Mouse (Mus musculus): ENCODE results near the gene Akap7. TPM values are rescaled to one million over a fixed set of nuclear protein-coding genes. Genes with fewer than 3 reads are reported as not detected.

The Akap7 gene
- polyA plus RNA-seq, 1 experiment from 2014 or later: 19.8 TPM

DNA sequence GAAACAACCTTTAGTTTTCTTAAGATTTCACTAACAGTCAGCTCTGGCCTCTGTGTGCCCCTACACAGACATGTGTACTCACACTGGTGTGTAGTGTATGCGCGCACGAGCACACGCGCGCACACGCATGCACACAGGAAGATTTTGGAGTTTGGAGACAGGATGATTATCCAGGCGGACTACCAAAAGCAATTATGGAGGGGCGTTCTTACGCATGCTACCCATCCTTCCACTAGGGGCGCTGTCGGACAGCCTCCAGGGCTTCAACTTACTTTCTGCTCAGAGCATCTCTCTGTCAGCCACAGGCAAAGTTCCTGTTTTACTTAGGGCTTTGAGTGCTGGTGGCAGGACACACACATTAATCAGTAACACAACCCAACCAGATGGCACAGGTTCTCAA is 57.6 kb downstream of the Akap7 start:
- H3K27ac ChIP-seq: no peak overlapping the region

DNA sequence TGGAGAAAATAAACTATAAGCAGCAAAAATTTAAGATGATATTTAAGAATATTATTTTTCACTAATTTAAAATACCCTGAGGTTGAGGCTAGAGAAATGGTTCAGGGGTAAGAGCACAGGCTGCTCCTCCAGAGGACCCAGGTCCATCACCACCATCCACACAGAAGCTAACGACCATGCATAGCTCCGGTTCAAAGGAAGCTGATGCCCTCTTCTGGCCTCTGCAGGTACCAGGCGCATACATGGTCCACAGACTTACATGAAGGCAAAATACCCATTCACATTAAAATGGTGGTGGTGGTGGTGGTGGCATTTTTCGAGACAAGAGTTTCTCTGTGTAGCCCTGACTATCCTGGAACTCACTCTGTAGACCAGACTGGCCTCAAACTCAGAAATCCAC is 61.5 kb downstream of the Akap7 start:
- ATAC-seq (ENCODE audit: insufficient number of reproducible peaks, insufficient read depth, low FRiP score, low TSS enrichment, low read depth): no peak
- H3K4me2 ChIP-seq: no peak overlapping the region
- no peaks in the 10 kb centered on the region for H3K27me3 ChIP-seq
- no peaks in the 10 kb centered on the region for H3K36me3 ChIP-seq
- WGBS: 59% methylated on average over 4 of the region's 4 CpGs
- no peaks in the 10 kb centered on the region for H3K9me3 ChIP-seq
- H3K4me1 ChIP-seq: no peaks in the 10 kb centered on the region
- no peak overlapping the region for H3K27ac ChIP-seq
- no peak overlapping the region for H3K9ac ChIP-seq
- no peak overlapping the region for H3K4me3 ChIP-seq

More for the DNA sequence above, 57.6 kb downstream of the Akap7 start:
- Histone ChIP-seq H3K9me3 (no peaks in the 10 kb centered on the region), H3K4me1 (no peaks in the 10 kb centered on the region), H3K36me3 (0 out of 2 replicates have a peak, but pooled peaks cover 4% of the 10 kb centered on the region), H3K4me3 (no peak overlapping the region), H3K27me3 (no peaks in the 10 kb centered on the region), H3K9ac (no peak overlapping the region), H3K4me2 (no peak overlapping the region)
- no peak for ATAC-seq (ENCODE audit: insufficient number of reproducible peaks, insufficient read depth, low FRiP score, low TSS enrichment, low read depth)
- 45% methylated on average over 12 of the region's 12 CpGs for WGBS

DNA sequence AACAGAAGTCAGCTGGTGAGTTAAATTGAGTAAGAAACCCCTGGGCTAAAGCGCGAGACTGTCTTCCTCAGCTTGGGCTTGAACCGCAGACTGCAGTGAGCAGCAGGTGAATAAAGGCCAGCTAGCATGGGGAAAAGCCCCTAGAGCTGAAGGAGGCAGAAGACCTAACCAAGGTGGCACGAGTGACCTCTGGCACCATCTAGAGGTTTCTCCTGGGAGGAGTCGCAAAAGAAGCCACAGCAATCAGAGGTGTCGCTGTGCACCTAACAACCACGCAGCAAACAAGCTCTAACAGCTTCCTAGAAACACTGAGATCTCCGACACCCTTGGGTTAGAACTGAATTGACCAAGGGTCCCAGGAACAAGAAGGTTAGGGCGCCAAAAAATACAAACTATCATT is 68.5 kb downstream of the Akap7 start:
- no peak overlapping the region for H3K4me3 ChIP-seq
- ATAC-seq (ENCODE audit: insufficient number of reproducible peaks, insufficient read depth, low FRiP score, low TSS enrichment, low read depth): no peak
- no peak overlapping the region for H3K4me2 ChIP-seq
- H3K27me3 ChIP-seq: no peaks in the 10 kb centered on the region
- no peak overlapping the region for H3K27ac ChIP-seq
- no peaks in the 10 kb centered on the region for H3K4me1 ChIP-seq
- H3K36me3 ChIP-seq: no peaks in the 10 kb centered on the region
- no peaks in the 10 kb centered on the region for H3K9me3 ChIP-seq
- H3K9ac ChIP-seq: no peak overlapping the region
- WGBS: 24% methylated on average over 9 of the region's 9 CpGs

DNA sequence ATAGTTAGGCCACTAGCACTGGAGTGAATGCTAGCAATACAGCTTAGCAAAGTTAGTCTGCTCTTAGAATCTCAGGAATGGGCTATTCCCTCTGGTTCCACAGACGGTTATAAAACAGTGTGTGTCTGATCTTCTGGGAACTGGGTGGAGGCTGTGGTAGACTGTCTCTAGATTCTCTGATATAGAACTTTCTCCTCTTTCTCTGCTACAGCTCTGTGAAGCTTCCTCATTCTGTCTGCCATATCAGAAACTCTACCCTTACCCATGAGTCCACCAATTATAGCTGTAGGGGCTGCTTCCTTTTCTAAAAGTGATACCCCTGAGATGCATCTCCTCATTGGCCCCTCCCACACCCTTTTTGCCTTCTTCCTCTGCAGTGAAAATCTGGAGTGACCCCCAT is 73.6 kb downstream of the Akap7 start:
- no peaks in the 10 kb centered on the region for H3K27me3 ChIP-seq
- no peak overlapping the region for H3K4me3 ChIP-seq
- H3K4me2 ChIP-seq: no peak overlapping the region
- ATAC-seq (ENCODE audit: insufficient number of reproducible peaks, insufficient read depth, low FRiP score, low TSS enrichment, low read depth): no peak
- WGBS: 66% methylated on average over 1 of the region's 1 CpGs
- peaks cover 16% of the 10 kb centered on the region for H3K4me1 ChIP-seq
- H3K9ac ChIP-seq: no peak overlapping the region
- no peak overlapping the region for H3K27ac ChIP-seq
- H3K36me3 ChIP-seq: no peaks in the 10 kb centered on the region
- no peaks in the 10 kb centered on the region for H3K9me3 ChIP-seq

DNA sequence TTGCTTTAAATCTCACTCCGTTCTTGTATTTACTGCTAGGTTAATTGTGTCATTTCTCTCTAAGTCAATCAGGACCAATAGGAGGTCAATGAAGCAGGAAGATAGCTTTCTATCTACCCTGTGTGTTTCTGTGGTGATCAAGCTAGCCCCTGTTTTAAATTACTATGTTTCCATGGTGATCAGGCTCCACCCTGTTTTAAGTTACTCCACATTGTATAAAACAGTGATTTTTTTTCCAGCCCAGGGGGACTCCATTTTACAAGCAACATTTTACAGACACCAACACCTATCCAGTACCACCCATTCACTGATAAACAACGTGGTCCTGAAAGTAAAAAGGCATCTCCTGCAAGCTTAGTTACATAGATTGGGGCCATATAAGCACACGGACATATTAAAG is 75.0 kb downstream of the Akap7 start:
- Histone ChIP-seq H3K27me3 (no peaks in the 10 kb centered on the region), H3K36me3 (no peaks in the 10 kb centered on the region), H3K9ac (no peak overlapping the region), H3K4me1 (peaks cover 16% of the 10 kb centered on the region), H3K4me3 (no peak overlapping the region), H3K4me2 (no peak overlapping the region), H3K27ac (no peak overlapping the region), H3K9me3 (no peaks in the 10 kb centered on the region)
- WGBS: 44% methylated on average over 3 of the region's 3 CpGs
- ATAC-seq (ENCODE audit: insufficient number of reproducible peaks, insufficient read depth, low FRiP score, low TSS enrichment, low read depth): no peak

DNA sequence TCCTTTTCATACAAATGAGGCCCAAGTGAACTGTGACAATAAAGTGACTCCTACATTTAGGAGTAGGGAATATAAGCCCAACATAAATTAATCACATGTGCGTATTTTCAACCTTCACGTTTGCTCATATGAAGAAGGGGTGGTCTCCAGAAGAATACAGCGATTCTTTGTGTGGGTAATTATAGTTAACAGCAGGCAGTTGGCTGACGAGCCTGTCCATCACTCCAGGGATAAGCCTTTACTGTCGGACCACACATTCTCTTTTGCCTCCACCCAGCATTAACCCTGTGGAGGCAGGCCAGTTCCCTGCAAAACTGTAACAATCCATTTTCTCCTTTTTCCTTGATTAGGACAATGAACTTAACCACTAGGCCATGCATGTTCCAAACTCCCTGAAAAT is 76.3 kb downstream of the Akap7 start:
- H3K36me3 ChIP-seq: no peaks in the 10 kb centered on the region
- no peak overlapping the region for H3K4me2 ChIP-seq
- peaks cover 16% of the 10 kb centered on the region for H3K4me1 ChIP-seq
- H3K9me3 ChIP-seq: no peaks in the 10 kb centered on the region
- ATAC-seq (ENCODE audit: insufficient number of reproducible peaks, insufficient read depth, low FRiP score, low TSS enrichment, low read depth): no peak
- 23% methylated on average over 5 of the region's 5 CpGs for WGBS
- no peak overlapping the region for H3K27ac ChIP-seq
- H3K27me3 ChIP-seq: no peaks in the 10 kb centered on the region
- H3K9ac ChIP-seq: no peak overlapping the region
- no peak overlapping the region for H3K4me3 ChIP-seq

DNA sequence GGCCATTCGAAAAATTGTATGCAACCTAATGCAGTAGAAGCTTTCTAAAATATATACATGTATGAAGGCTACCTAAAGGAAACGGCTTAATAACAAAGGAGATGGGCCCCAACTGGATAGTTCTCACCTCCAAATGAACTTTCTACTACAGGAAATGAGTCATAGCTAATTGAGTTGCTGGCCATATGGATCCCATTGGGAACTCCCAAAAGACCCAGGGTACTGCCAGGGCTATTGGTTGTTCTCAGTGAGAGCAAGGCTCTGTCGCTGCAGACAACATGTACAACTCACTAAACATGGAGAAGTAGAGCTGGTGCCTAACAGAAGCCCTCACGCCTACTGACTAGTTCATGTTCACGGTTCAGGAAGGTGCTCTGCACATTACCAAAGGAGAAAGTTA is 83.3 kb downstream of the Akap7 start:
- H3K36me3 ChIP-seq: no peaks in the 10 kb centered on the region
- no peaks in the 10 kb centered on the region for H3K9me3 ChIP-seq
- H3K4me3 ChIP-seq: no peak overlapping the region
- no peak overlapping the region for H3K4me2 ChIP-seq
- WGBS: 62% methylated on average over 5 of the region's 5 CpGs
- H3K9ac ChIP-seq: no peak overlapping the region
- peaks cover 13% of the 10 kb centered on the region; the same call in 1 of the 2 replicates for H3K4me1 ChIP-seq
- H3K27me3 ChIP-seq: no peaks in the 10 kb centered on the region
- no peak for ATAC-seq (ENCODE audit: insufficient number of reproducible peaks, insufficient read depth, low FRiP score, low TSS enrichment, low read depth)
- H3K27ac ChIP-seq: no peak overlapping the region

DNA sequence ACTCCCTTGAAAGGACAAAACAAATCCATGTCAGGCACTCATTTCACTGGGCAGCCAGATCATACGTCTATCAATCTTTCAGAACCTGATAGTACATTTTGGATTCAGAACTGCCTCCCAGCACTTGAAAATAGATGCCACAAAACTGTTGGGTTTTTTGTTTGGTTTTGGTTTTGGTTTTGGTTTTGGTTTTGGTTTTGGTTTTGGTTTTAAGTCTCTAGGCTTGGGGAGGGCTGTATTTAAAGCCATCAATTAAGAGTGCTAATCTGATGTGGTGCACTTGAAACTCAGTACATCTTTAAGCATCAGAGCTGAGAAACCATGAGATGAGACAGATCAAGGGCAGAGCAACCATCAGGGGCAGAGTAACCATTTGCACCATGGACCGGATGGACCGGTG is 86.9 kb downstream of the Akap7 start:
- Histone ChIP-seq H3K27me3 (no peaks in the 10 kb centered on the region), H3K27ac (no peak overlapping the region), H3K9me3 (no peaks in the 10 kb centered on the region), H3K36me3 (no peaks in the 10 kb centered on the region), H3K4me2 (0 out of 2 replicates have a peak overlapping the region, but pooled peaks have one; percentile 32), H3K9ac (no peak overlapping the region), H3K4me1 (peaks cover 14% of the 10 kb centered on the region; the same call in 1 of the 2 replicates), H3K4me3 (no peak overlapping the region)
- 83% methylated on average over 3 of the region's 3 CpGs for WGBS
- ATAC-seq (ENCODE audit: insufficient number of reproducible peaks, insufficient read depth, low FRiP score, low TSS enrichment, low read depth): no peak

DNA sequence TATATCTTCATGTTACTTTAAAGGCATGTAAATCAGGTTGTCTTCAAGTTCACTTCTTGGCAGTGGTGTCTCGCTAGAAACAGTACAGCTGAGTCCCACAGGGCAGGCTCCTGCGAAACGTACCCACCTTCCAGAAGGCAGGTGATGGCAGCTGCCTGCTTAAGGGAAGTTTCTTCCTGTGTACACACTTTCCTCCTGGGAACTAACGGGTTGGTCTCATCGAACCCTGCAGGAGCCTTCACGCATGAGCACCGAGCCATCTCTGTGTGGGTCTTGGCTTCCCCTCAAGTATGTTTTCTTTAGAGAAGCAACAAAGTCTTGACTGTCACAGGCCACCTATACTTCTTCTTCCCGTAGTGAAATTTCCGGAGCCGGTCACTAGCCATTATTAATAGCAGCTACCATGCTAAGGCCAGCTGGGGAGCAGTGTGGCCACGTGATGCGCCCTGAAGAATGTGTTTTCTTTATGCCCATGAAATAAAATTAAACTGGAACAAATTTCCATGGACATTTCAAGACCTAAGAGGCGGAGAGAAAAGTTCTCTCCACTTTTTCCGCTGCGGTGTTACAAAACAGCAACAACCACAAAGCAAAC is 87.7 kb downstream of the Akap7 start:
- H3K27ac ChIP-seq: no peak overlapping the region
- no peaks in the 10 kb centered on the region for H3K9me3 ChIP-seq
- no peak overlapping the region for H3K4me3 ChIP-seq
- no peaks in the 10 kb centered on the region for H3K36me3 ChIP-seq
- H3K27me3 ChIP-seq: no peaks in the 10 kb centered on the region
- ATAC-seq (ENCODE audit: insufficient number of reproducible peaks, insufficient read depth, low FRiP score, low TSS enrichment, low read depth): no peak
- peaks cover 14% of the 10 kb centered on the region; the same call in 1 of the 2 replicates for H3K4me1 ChIP-seq
- no peak overlapping the region for H3K9ac ChIP-seq
- H3K4me2 ChIP-seq: peak overlapping the region; percentile 32; the same call in 1 of the 2 replicates
- 58% methylated on average over 15 of the region's 15 CpGs for WGBS

DNA sequence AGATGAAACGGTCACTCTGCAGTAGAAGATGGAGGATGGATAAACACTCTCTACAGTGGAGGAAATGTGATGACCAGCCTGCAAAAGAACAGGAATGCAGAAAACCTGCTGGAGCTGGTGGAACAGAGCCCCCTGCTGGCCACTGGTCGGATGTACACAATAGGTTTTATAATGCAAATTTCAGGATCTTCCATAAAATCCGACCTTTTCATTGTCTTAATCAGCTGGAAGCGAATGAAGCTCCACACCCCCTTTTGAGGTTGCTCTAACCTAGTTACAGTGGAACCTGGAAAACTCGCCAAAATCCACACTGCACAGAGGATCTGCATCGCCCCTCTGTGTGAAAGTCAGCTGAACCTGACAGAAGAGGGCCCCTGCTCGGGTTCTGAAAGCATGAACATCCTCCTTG is 88.4 kb downstream of the Akap7 start:
- H3K36me3 ChIP-seq: no peaks in the 10 kb centered on the region

DNA sequence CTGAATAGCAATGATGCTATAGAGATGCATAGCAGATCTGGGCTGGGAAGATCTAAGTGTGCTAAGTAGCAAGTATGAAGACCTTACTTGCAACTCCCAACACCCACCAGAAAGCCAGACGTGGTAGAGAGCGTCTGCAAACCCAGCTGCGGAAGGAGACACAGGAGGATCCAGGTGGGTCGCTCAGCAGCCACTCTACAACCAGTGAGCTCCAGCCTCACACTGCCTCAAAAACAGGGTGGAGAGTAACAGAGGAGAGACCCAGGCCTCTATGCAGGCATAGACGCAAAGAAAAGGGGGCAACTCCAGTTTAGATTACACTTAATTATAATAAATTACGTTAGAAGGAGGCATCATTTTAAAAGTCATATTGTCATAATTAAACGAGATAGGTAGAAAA is 88.9 kb downstream of the Akap7 start:
- H3K9me3 ChIP-seq: no peaks in the 10 kb centered on the region
- 59% methylated on average over 7 of the region's 7 CpGs for WGBS
- H3K9ac ChIP-seq: no peak overlapping the region
- no peaks in the 10 kb centered on the region for H3K36me3 ChIP-seq
- no peak for ATAC-seq (ENCODE audit: insufficient number of reproducible peaks, insufficient read depth, low FRiP score, low TSS enrichment, low read depth)
- H3K4me1 ChIP-seq: peaks cover 10% of the 10 kb centered on the region; the same call in 1 of the 2 replicates
- no peaks in the 10 kb centered on the region for H3K27me3 ChIP-seq
- no peak overlapping the region for H3K4me3 ChIP-seq
- H3K4me2 ChIP-seq: no peak overlapping the region
- no peak overlapping the region for H3K27ac ChIP-seq

More for the DNA sequence above, 88.4 kb downstream of the Akap7 start:
- Histone ChIP-seq H3K9ac (no peak overlapping the region), H3K9me3 (no peaks in the 10 kb centered on the region), H3K4me1 (peaks cover 10% of the 10 kb centered on the region; the same call in 1 of the 2 replicates), H3K27me3 (no peaks in the 10 kb centered on the region), H3K4me2 (peak overlapping the region; percentile 47), H3K27ac (no peak overlapping the region), H3K4me3 (no peak overlapping the region)
- no peak for ATAC-seq (ENCODE audit: insufficient number of reproducible peaks, insufficient read depth, low FRiP score, low TSS enrichment, low read depth)
- 16% methylated on average over 7 of the region's 7 CpGs for WGBS

DNA sequence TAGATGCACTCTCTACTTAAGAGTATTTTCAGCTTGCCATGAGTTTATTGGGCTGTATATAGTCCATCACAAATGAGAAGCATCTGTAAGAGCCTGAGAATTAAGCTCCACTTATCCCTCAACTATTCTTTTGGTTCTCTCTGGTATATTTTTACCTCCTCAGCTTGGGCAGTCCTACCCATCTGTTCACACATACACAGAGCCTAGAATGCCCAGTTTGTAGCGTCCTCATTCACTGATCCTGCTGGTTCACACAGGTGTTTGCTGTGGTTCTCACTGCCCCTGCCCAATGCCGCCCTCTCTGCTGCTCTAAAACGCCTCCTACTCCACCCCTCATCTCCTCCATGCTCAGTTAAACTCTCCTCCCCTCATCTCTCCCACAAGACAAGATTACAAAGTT is 91.7 kb downstream of the Akap7 start:
- no peak for ATAC-seq (ENCODE audit: insufficient number of reproducible peaks, insufficient read depth, low FRiP score, low TSS enrichment, low read depth)
- H3K4me3 ChIP-seq: no peak overlapping the region
- no peaks in the 10 kb centered on the region for H3K27me3 ChIP-seq
- H3K4me2 ChIP-seq: no peak overlapping the region
- 81% methylated on average over 3 of the region's 3 CpGs for WGBS
- no peak overlapping the region for H3K27ac ChIP-seq
- no peaks in the 10 kb centered on the region for H3K36me3 ChIP-seq
- H3K9ac ChIP-seq: no peak overlapping the region
- H3K9me3 ChIP-seq: no peaks in the 10 kb centered on the region
- H3K4me1 ChIP-seq: peaks cover 8% of the 10 kb centered on the region; the same call in 1 of the 2 replicates

All from embryonic facial prominence, embryonic 13.5 days (tissue).